Mouse (Mus musculus) common myeloid progenitor, adult 5-6 weeks (primary cell): Measurements from ENCODE around the gene 1700086D15Rik. TPM values are rescaled to one million over a fixed set of nuclear protein-coding genes. Genes with fewer than 3 reads are reported as not detected.
A peak's percentile ranks its signal among the peaks of the same experiment; 100 is the strongest.

Source experiments
- ATAC-seq: replicated peaks from 2 replicates; pipeline ENCODE4 v1.8.0; 2016; ENCODE audit warnings: low read depth, mild to moderate bottlenecking, moderate TSS enrichment, inconsistent platforms; ENCODE audit not compliant: poor library complexity, severe bottlenecking
- total RNA-seq: library from RNA; stranded (forward); fragments of 200-1000, 187-1606 nt; gene quantifications from 2 replicates; pipeline ENCODE4 v1.2.3, GENCODE M21; 2017

The 1700086D15Rik gene
- total RNA-seq, result not detected in 2 replicates

GRCm38 (mm10) chr11:65159791-65160190 lies at the start of gene 1700086D15Rik:
Gene 1700086D15Rik, minus strand, starts transcription at chr11:65159891.
- no peak for ATAC-seq

- no peak for ATAC-seq
These were observed 49.8 kb upstream of the 1700086D15Rik start for GRCm38 (mm10) chr11:65209441-65209840.

GRCm38 (mm10) chr11:65205306-65205705 lies 45.6 kb upstream of the 1700086D15Rik start:
- ATAC-seq, result no peak

- no peak for ATAC-seq
These were observed 45.0 kb upstream of the 1700086D15Rik start for GRCm38 (mm10) chr11:65204651-65205050.

- ATAC-seq, result no peak
These were observed 43.3 kb upstream of the 1700086D15Rik start for GRCm38 (mm10) chr11:65203020-65203419.

- no peak for ATAC-seq
These were observed 42.5 kb upstream of the 1700086D15Rik start for GRCm38 (mm10) chr11:65202236-65202635.

- ATAC-seq, result no peak
These were observed 38.3 kb upstream of the 1700086D15Rik start for GRCm38 (mm10) chr11:65198026-65198425.

GRCm38 (mm10) chr11:65197280-65197679 lies 37.6 kb upstream of the 1700086D15Rik start:
- ATAC-seq, result peak; percentile 62; the same call in 1 of the 2 replicates

- ATAC-seq, result no peak
These were observed 27.3 kb upstream of the 1700086D15Rik start for GRCm38 (mm10) chr11:65186974-65187373.

- no peak for ATAC-seq
These were observed 25.4 kb upstream of the 1700086D15Rik start for GRCm38 (mm10) chr11:65185114-65185513.

- no peak for ATAC-seq
These were observed 10.5 kb upstream of the 1700086D15Rik start for GRCm38 (mm10) chr11:65170121-65170750.

- no peak for ATAC-seq
These were observed 3.1 kb upstream of the 1700086D15Rik start, which contains the start of gene Arhgap44 for GRCm38 (mm10) chr11:65162767-65163120. Gene Arhgap44, minus strand, starts transcription at chr11:65162961.

GRCm38 (mm10) chr11:65161881-65162766 lies 2.4 kb upstream of the 1700086D15Rik start:
- no peak for ATAC-seq

GRCm38 (mm10) chr11:65160991-65161880 lies 1.5 kb upstream of the 1700086D15Rik start:
- no peak for ATAC-seq

GRCm38 (mm10) chr11:65158658-65158990 lies 1.1 kb downstream of the 1700086D15Rik start:
- ATAC-seq, result no peak

GRCm38 (mm10) chr11:65157966-65158657 lies 1.6 kb downstream of the 1700086D15Rik start:
- no peak for ATAC-seq

GRCm38 (mm10) chr11:65153006-65153405 lies 6.7 kb downstream of the 1700086D15Rik start:
- ATAC-seq, result no peak

- ATAC-seq, result no peak
These were observed 11.2 kb downstream of the 1700086D15Rik start for GRCm38 (mm10) chr11:65148441-65148840.

GRCm38 (mm10) chr11:65142838-65143417 lies 16.8 kb downstream of the 1700086D15Rik start:
- no peak for ATAC-seq
